Mouse (Mus musculus) adrenal gland, postnatal 36 days (tissue): Measurements from ENCODE around the gene Efcab6. TPM values are rescaled to one million over a fixed set of nuclear protein-coding genes. Genes with fewer than 3 reads are reported as not detected.

Experiments
- DNase-seq, 2 experiments: peaks; one replicate each; pipeline ENCODE4 v3.0.0; 2021; ENCODE audit warnings: mixed read lengths in 1 of 2
- total RNA-seq, 2 experiments: library from RNA; stranded (reverse); gene quantifications; 2 replicates each; pipeline ENCODE4 v1.2.3; 2021

The Efcab6 gene
- total RNA-seq, 2 experiments from 2014 or later, result not detected

- DNase-seq, result no peak
These were observed 187.3 kb downstream of the Efcab6 start for GRCm38 (mm10) chr15:83877898-83878297.

GRCm38 (mm10) chr15:83877155-83877866 is 187.9 kb downstream of the Efcab6 start:
- DNase-seq, result no peak

GRCm38 (mm10) chr15:83870936-83871335 is 194.2 kb downstream of the Efcab6 start:
- no peak for DNase-seq

- DNase-seq, result no peak
These were observed 199.6 kb downstream of the Efcab6 start for GRCm38 (mm10) chr15:83865626-83866025.

GRCm38 (mm10) chr15:83857129-83857528 is 208.1 kb downstream of the Efcab6 start:
- peak; percentile 70 to 74 for DNase-seq

GRCm38 (mm10) chr15:83853400-83853811 is 211.8 kb downstream of the Efcab6 start:
- DNase-seq, result no peak

GRCm38 (mm10) chr15:83848193-83848592 is 217.0 kb downstream of the Efcab6 start:
- DNase-seq, result no peak

- DNase-seq, result no peak
These were observed 217.7 kb downstream of the Efcab6 start for GRCm38 (mm10) chr15:83847512-83847911.

- DNase-seq, result no peak
These were observed 218.6 kb downstream of the Efcab6 start for GRCm38 (mm10) chr15:83846592-83846991.

- no peak for DNase-seq
These were observed 219.4 kb downstream of the Efcab6 start for GRCm38 (mm10) chr15:83845734-83846133.

- DNase-seq, result no peak
These were observed 222.0 kb downstream of the Efcab6 start for GRCm38 (mm10) chr15:83842915-83843789.

- no peak for DNase-seq
These were observed 222.8 kb downstream of the Efcab6 start for GRCm38 (mm10) chr15:83842419-83842818.

- no peak for DNase-seq
These were observed 224.0 kb downstream of the Efcab6 start for GRCm38 (mm10) chr15:83840950-83841719.

- no peak for DNase-seq
These were observed 232.9 kb downstream of the Efcab6 start for GRCm38 (mm10) chr15:83832265-83832664.

GRCm38 (mm10) chr15:83829226-83829625 is 236.0 kb downstream of the Efcab6 start:
- no peak for DNase-seq

- no peak for DNase-seq
These were observed 237.2 kb downstream of the Efcab6 start for GRCm38 (mm10) chr15:83828011-83828410.

Other genes with a start within 250 kb of the Efcab6 start
- gene Sult4a1, start 40.4 kb upstream of the Efcab6 start, total RNA-seq, result 1 to 10 TPM; 2.7 to 3.7 TPM
- under 1 TPM in 1 of 2 experiments, not detected in 1; 0.23 TPM for gene Pnpla5, start 57.8 kb upstream of the Efcab6 start, total RNA-seq
- 100 to 1,000 TPM in 1 of 2 experiments, 10 to 100 TPM in 1; 30.7 to 111 TPM for gene Pnpla3, start 102.5 kb upstream of the Efcab6 start, total RNA-seq
- gene Samm50, start 126.9 kb upstream of the Efcab6 start, total RNA-seq, result 100 to 1,000 TPM; 150 to 151 TPM
- gene Parvb, start 166.7 kb upstream of the Efcab6 start, total RNA-seq, result 10 to 100 TPM; 18.0 to 24.1 TPM